Mouse (Mus musculus): ENCODE data around the gene Cpvl.

DNA sequence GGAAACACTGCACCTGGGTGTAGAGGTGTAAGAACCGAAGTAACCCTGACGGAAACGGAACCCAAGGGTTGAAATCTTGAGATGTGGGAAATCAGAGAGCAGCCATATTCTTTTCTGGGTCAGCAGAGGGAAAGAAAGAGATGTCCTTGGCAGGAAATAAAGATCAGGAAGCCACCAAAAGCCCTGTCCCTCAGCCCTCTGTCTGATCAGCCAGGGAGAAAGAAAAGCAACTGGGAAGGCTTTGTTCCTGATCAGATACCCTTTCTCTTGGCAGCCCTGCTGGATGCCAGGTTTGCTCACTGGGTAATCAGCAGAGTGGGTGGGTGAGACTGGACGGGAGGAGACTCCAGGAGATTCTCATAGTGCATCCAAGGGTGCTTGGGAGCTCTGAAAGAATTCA is 27.1 kb downstream of the Cpvl start:
- TF ChIP-seq CTCF (IDR thresholded peaks at IDR 0.05; ENCODE audit: low read depth) (no peak), EP300 (IDR thresholded peaks at IDR 0.05; ENCODE audit: low read depth) (no peak)
